Mouse (Mus musculus) thymus, postnatal 4 days (tissue): ENCODE data around the gene Tax1bp1.

Experiments used
- DNase-seq: peaks from one replicate; pipeline ENCODE4 v3.0.0; 2021

The Tax1bp1 gene

GRCm38 (mm10) chr6:52712563-52712962, 966 bp upstream of the Tax1bp1 start:
- no peak for DNase-seq

- DNase-seq: peak; percentile 80
These were observed 474 bp downstream of the Tax1bp1 start for GRCm38 (mm10) chr6:52713897-52714509.

GRCm38 (mm10) chr6:52717493-52718192, 4.1 kb downstream of the Tax1bp1 start:
- no peak for DNase-seq

- DNase-seq: peak; percentile 78
These were observed 11.4 kb downstream of the Tax1bp1 start for GRCm38 (mm10) chr6:52724805-52725439.

GRCm38 (mm10) chr6:52730338-52730737, 16.8 kb downstream of the Tax1bp1 start:
- DNase-seq: no peak

GRCm38 (mm10) chr6:52734630-52735029, 21.1 kb downstream of the Tax1bp1 start:
- no peak for DNase-seq

- DNase-seq: no peak
These were observed 39.3 kb downstream of the Tax1bp1 start for GRCm38 (mm10) chr6:52752832-52753231.

- no peak for DNase-seq
These were observed 51.7 kb downstream of the Tax1bp1 start for GRCm38 (mm10) chr6:52765206-52765605.

GRCm38 (mm10) chr6:52770789-52771188, 57.3 kb downstream of the Tax1bp1 start:
- DNase-seq: no peak

GRCm38 (mm10) chr6:52773132-52773531, 59.6 kb downstream of the Tax1bp1 start:
- DNase-seq: no peak

GRCm38 (mm10) chr6:52775350-52775749, 61.8 kb downstream of the Tax1bp1 start:
- DNase-seq: peak; percentile 27

GRCm38 (mm10) chr6:52775956-52776355, 62.4 kb downstream of the Tax1bp1 start:
- peak; percentile 61 for DNase-seq

- DNase-seq: peak; percentile 26
These were observed 63.5 kb downstream of the Tax1bp1 start for GRCm38 (mm10) chr6:52777034-52777433.

- no peak for DNase-seq
These were observed 65.0 kb downstream of the Tax1bp1 start for GRCm38 (mm10) chr6:52778523-52778922.

GRCm38 (mm10) chr6:52779546-52779945, 66.0 kb downstream of the Tax1bp1 start:
- DNase-seq: no peak

- DNase-seq: no peak
These were observed 76.8 kb downstream of the Tax1bp1 start for GRCm38 (mm10) chr6:52790316-52790715.

- DNase-seq: no peak
These were observed 77.3 kb downstream of the Tax1bp1 start for GRCm38 (mm10) chr6:52790781-52791180.

GRCm38 (mm10) chr6:52792455-52792854, 78.9 kb downstream of the Tax1bp1 start:
- no peak for DNase-seq

GRCm38 (mm10) chr6:52795029-52795841, 81.7 kb downstream of the Tax1bp1 start:
- DNase-seq: no peak

- DNase-seq: no peak
These were observed 82.6 kb downstream of the Tax1bp1 start for GRCm38 (mm10) chr6:52796035-52796598.

GRCm38 (mm10) chr6:52796691-52797090, 83.2 kb downstream of the Tax1bp1 start:
- no peak for DNase-seq

- DNase-seq: no peak
These were observed 83.8 kb downstream of the Tax1bp1 start for GRCm38 (mm10) chr6:52797252-52797800.

- DNase-seq: no peak
These were observed 88.7 kb downstream of the Tax1bp1 start for GRCm38 (mm10) chr6:52802181-52802580.
